In the genomic region with DNA sequence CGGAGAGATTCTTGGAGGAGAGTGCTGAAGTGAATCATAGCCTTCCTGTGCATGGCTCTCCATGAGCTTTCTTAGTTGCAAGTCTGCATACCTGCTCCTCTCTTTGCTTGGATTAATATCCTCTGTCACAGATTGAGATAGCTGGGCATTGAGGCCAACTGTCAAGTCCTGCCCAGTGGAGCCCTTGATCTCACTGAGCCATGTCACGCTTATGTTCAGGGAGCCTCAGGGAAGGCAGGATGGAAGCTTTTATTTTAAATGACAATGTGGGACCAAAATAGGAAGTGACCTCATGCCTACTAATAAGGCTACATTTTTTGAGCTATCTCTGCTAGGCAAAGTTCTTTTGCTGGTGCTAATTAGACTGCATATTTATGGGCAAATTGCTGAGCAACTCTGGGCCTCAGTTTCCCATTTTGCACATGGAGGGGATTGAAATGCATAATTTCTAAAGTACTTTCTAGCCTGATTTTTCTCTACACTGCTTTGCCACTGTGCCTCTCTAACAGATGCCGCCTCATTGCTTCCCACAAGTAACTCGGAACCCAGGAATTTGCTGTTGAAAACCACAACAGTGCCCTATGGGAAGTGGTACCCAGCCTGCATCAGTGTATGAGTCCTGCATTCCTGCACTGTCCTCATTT, we compare ENCODE assay signal across 25 mouse cellular contexts.
DNase-seq lines count a peak whose midpoint lies in the region; ATAC-seq lines count a peak whose summit lies in the region.
"Had no signal": no experiment of that assay in that cellular context is flagged by ENCODE, and none has a peak within 500 bp of the region (broad histone marks: within the 10 kb centered on the region; RNA-seq: fewer than 3 reads in every experiment).

No protein-coding gene starts in this region.

- no peaks in the 10 kb centered on the region for H3K27me3 ChIP-seq in forebrain, embryonic 13.5 days
- H3K27me3 ChIP-seq in forebrain, embryonic 16.5 days (replicated peaks; ENCODE audit: control insufficient read depth, insufficient read depth, low read length): no peaks in the 10 kb centered on the region
- H3K27me3 ChIP-seq in midbrain, embryonic 11.5 days (ENCODE audit: control insufficient read depth, insufficient read depth, low read length): no peaks in the 10 kb centered on the region
- no peaks in the 10 kb centered on the region for H3K27me3 ChIP-seq in midbrain, embryonic 10.5 days (ENCODE audit: low read depth, poor library complexity, severe bottlenecking)
- H3K27me3 ChIP-seq in midbrain, embryonic 12.5 days: no peaks in the 10 kb centered on the region
- H3K27me3 ChIP-seq in midbrain, embryonic 16.5 days (ENCODE audit: control insufficient read depth, insufficient read depth, low read depth, low read length): no peaks in the 10 kb centered on the region
- no peaks in the 10 kb centered on the region for H3K27me3 ChIP-seq in hindbrain, embryonic 16.5 days (replicated peaks; ENCODE audit: control insufficient read depth, insufficient read depth, low read length)
- H3K27me3 ChIP-seq: embryonic facial prominence, embryonic 15.5 days; heart, embryonic 15.5 days; hindbrain, embryonic 12.5 days; limb, embryonic 15.5 days; stomach, embryonic 15.5 days had no signal

- H3K9me3 ChIP-seq in forebrain, embryonic 13.5 days (replicated peaks): no peaks in the 10 kb centered on the region
- H3K9me3 ChIP-seq in forebrain, embryonic 16.5 days (ENCODE audit: control insufficient read depth, low read length): no peaks in the 10 kb centered on the region
- H3K9me3 ChIP-seq in midbrain, embryonic 11.5 days (ENCODE audit: control insufficient read depth, low read length): no peaks in the 10 kb centered on the region
- no peaks in the 10 kb centered on the region for H3K9me3 ChIP-seq in midbrain, embryonic 10.5 days (replicated peaks)
- H3K9me3 ChIP-seq in midbrain, embryonic 12.5 days: no peaks in the 10 kb centered on the region
- H3K9me3 ChIP-seq in midbrain, embryonic 16.5 days (replicated peaks; ENCODE audit: control insufficient read depth, low read length, poor library complexity, severe bottlenecking): no peaks in the 10 kb centered on the region
- no peaks in the 10 kb centered on the region for H3K9me3 ChIP-seq in hindbrain, embryonic 16.5 days (ENCODE audit: control insufficient read depth, low read length)
- H3K9me3 ChIP-seq: embryonic facial prominence, embryonic 10.5 days; embryonic facial prominence, embryonic 15.5 days; heart, embryonic 15.5 days; hindbrain, embryonic 12.5 days; limb, embryonic 10.5 days; limb, embryonic 15.5 days; stomach, embryonic 15.5 days had no signal

- peak; percentile 63; the same call in 1 of the 2 replicates for ATAC-seq in forebrain, embryonic 13.5 days
- ATAC-seq in forebrain, embryonic 16.5 days: no peak
- no peak for ATAC-seq in midbrain, embryonic 11.5 days (ENCODE audit: low FRiP score)
- ATAC-seq in midbrain, embryonic 12.5 days (ENCODE audit: low FRiP score, low read depth): peak; percentile 38; the same call in 1 of the 2 replicates
- peak; percentile 21; the same call in 1 of the 2 replicates for ATAC-seq in midbrain, embryonic 16.5 days
- no peak for ATAC-seq in hindbrain, embryonic 16.5 days

- H3K4me2 ChIP-seq in forebrain, embryonic 13.5 days: no peak overlapping the region
- no peak overlapping the region for H3K4me2 ChIP-seq in forebrain, embryonic 16.5 days (ENCODE audit: low read length)
- H3K4me2 ChIP-seq in midbrain, embryonic 11.5 days: no peak overlapping the region
- H3K4me2 ChIP-seq in midbrain, embryonic 12.5 days (replicated peaks): no peak overlapping the region
- H3K4me2 ChIP-seq in midbrain, embryonic 16.5 days (ENCODE audit: low read length): no peak overlapping the region
- H3K4me2 ChIP-seq in hindbrain, embryonic 16.5 days (ENCODE audit: low read length): no peak overlapping the region
- H3K4me2 ChIP-seq: embryonic facial prominence, embryonic 15.5 days; heart, embryonic 15.5 days; hindbrain, embryonic 12.5 days; limb, embryonic 15.5 days; lung, embryonic 14.5 days; stomach, embryonic 15.5 days had no signal

- peak; percentile 84 for DNase-seq in midbrain, embryonic 11.5 days (ENCODE audit: low spot score, missing footprints)
- DNase-seq in midbrain, embryonic 10.5 days (ENCODE audit: low spot score): no peak
- no peak for DNase-seq in gastrocnemius, postnatal 10 days
- DNase-seq: adrenal gland, adult 8-10 months; cerebellum, adult 11-12 months; heart, postnatal 36 days; kidney, adult 11 months; kidney, postnatal 14 days; layer of hippocampus, adult 9-11 months; lung, embryonic 14.5 days; lung, postnatal 14 days; right cerebral cortex, postnatal 25 days had no signal

- no peak overlapping the region for H3K4me3 ChIP-seq in forebrain, embryonic 13.5 days
- no peak overlapping the region for H3K4me3 ChIP-seq in forebrain, embryonic 16.5 days (replicated peaks; ENCODE audit: low read length)
- H3K4me3 ChIP-seq in midbrain, embryonic 11.5 days (ENCODE audit: low read depth, low read length): no peak overlapping the region
- H3K4me3 ChIP-seq in midbrain, embryonic 10.5 days: no peak overlapping the region
- H3K4me3 ChIP-seq in midbrain, embryonic 12.5 days: no peak overlapping the region
- no peak overlapping the region for H3K4me3 ChIP-seq in midbrain, embryonic 16.5 days (ENCODE audit: low read depth, low read length)
- H3K4me3 ChIP-seq in hindbrain, embryonic 16.5 days (ENCODE audit: low read length): no peak overlapping the region
- H3K4me3 ChIP-seq: embryonic facial prominence, embryonic 10.5 days; embryonic facial prominence, embryonic 15.5 days; heart, embryonic 15.5 days; hindbrain, embryonic 12.5 days; limb, embryonic 10.5 days; limb, embryonic 15.5 days; stomach, embryonic 15.5 days had no signal

- peaks cover 16% of the 10 kb centered on the region; the same call in 1 of the 2 replicates for H3K4me1 ChIP-seq in forebrain, embryonic 13.5 days
- H3K4me1 ChIP-seq in forebrain, embryonic 16.5 days (replicated peaks; ENCODE audit: control insufficient read depth, insufficient read depth, low read length): no peaks in the 10 kb centered on the region
- H3K4me1 ChIP-seq in midbrain, embryonic 11.5 days (ENCODE audit: control insufficient read depth, insufficient read depth, low read length): 0 out of 2 replicates have a peak, but pooled peaks cover 2% of the 10 kb centered on the region
- H3K4me1 ChIP-seq in midbrain, embryonic 10.5 days: peaks cover 9% of the 10 kb centered on the region; the same call in 1 of the 2 replicates
- peaks cover 6% of the 10 kb centered on the region; the same call in 1 of the 2 replicates for H3K4me1 ChIP-seq in midbrain, embryonic 12.5 days
- 0 out of 2 replicates have a peak, but pooled peaks cover 2% of the 10 kb centered on the region for H3K4me1 ChIP-seq in midbrain, embryonic 16.5 days (ENCODE audit: control insufficient read depth, insufficient read depth, low read length)
- H3K4me1 ChIP-seq in hindbrain, embryonic 16.5 days (ENCODE audit: control insufficient read depth, insufficient read depth, low read depth, low read length): no peaks in the 10 kb centered on the region
- H3K4me1 ChIP-seq: embryonic facial prominence, embryonic 15.5 days; heart, embryonic 15.5 days; hindbrain, embryonic 12.5 days; limb, embryonic 10.5 days; limb, embryonic 15.5 days; stomach, embryonic 15.5 days had no signal

- no peak overlapping the region for H3K27ac ChIP-seq in forebrain, embryonic 13.5 days
- H3K27ac ChIP-seq in forebrain, embryonic 16.5 days (ENCODE audit: low read length): no peak overlapping the region
- H3K27ac ChIP-seq in midbrain, embryonic 11.5 days (ENCODE audit: low read depth, low read length): no peak overlapping the region
- no peak overlapping the region for H3K27ac ChIP-seq in midbrain, embryonic 10.5 days (replicated peaks)
- no peak overlapping the region for H3K27ac ChIP-seq in midbrain, embryonic 12.5 days (replicated peaks)
- H3K27ac ChIP-seq in midbrain, embryonic 16.5 days (ENCODE audit: low read length): no peak overlapping the region
- no peak overlapping the region for H3K27ac ChIP-seq in hindbrain, embryonic 16.5 days (ENCODE audit: low read depth, low read length)
- H3K27ac ChIP-seq: embryonic facial prominence, embryonic 10.5 days; embryonic facial prominence, embryonic 15.5 days; heart, embryonic 15.5 days; hindbrain, embryonic 12.5 days; limb, embryonic 10.5 days; limb, embryonic 15.5 days; liver, embryonic 14.5 days; stomach, embryonic 15.5 days had no signal

- no peak overlapping the region for H3K9ac ChIP-seq in forebrain, embryonic 13.5 days
- no peak overlapping the region for H3K9ac ChIP-seq in forebrain, embryonic 16.5 days (replicated peaks; ENCODE audit: low read depth, low read length)
- H3K9ac ChIP-seq in midbrain, embryonic 11.5 days (ENCODE audit: low read length): no peak overlapping the region
- no peak overlapping the region for H3K9ac ChIP-seq in midbrain, embryonic 12.5 days (replicated peaks)
- no peak overlapping the region for H3K9ac ChIP-seq in midbrain, embryonic 16.5 days (ENCODE audit: low read depth, low read length)
- no peak overlapping the region for H3K9ac ChIP-seq in hindbrain, embryonic 16.5 days (ENCODE audit: low read depth, low read length)
- H3K9ac ChIP-seq: embryonic facial prominence, embryonic 15.5 days; heart, embryonic 15.5 days; hindbrain, embryonic 12.5 days; limb, embryonic 15.5 days; liver, embryonic 14.5 days; lung, embryonic 14.5 days; stomach, embryonic 15.5 days had no signal

- whole genome bisulfite sequencing in forebrain, embryonic 13.5 days: 59% methylated on average over 4 of the region's 4 CpGs
- WGBS in forebrain, embryonic 16.5 days: 44% methylated on average over 4 of the region's 4 CpGs
- WGBS in midbrain, embryonic 11.5 days: 72% methylated on average over 4 of the region's 4 CpGs
- WGBS in midbrain, embryonic 10.5 days: 82% methylated on average over 4 of the region's 4 CpGs
- 75% methylated on average over 4 of the region's 4 CpGs for WGBS in midbrain, embryonic 12.5 days
- 70% methylated on average over 4 of the region's 4 CpGs for WGBS in midbrain, embryonic 16.5 days
- WGBS in hindbrain, embryonic 16.5 days: 66% methylated on average over 4 of the region's 4 CpGs

- no peaks in the 10 kb centered on the region for H3K36me3 ChIP-seq in forebrain, embryonic 13.5 days (ENCODE audit: poor library complexity, severe bottlenecking)
- H3K36me3 ChIP-seq in forebrain, embryonic 16.5 days (ENCODE audit: control insufficient read depth, insufficient read depth): no peaks in the 10 kb centered on the region
- no peaks in the 10 kb centered on the region for H3K36me3 ChIP-seq in midbrain, embryonic 11.5 days (ENCODE audit: control insufficient read depth, insufficient read depth, low read length)
- no peaks in the 10 kb centered on the region for H3K36me3 ChIP-seq in midbrain, embryonic 10.5 days
- H3K36me3 ChIP-seq in midbrain, embryonic 12.5 days: no peaks in the 10 kb centered on the region
- H3K36me3 ChIP-seq in midbrain, embryonic 16.5 days (ENCODE audit: control insufficient read depth, insufficient read depth, low read length): no peaks in the 10 kb centered on the region
- no peaks in the 10 kb centered on the region for H3K36me3 ChIP-seq in hindbrain, embryonic 16.5 days (ENCODE audit: control insufficient read depth, insufficient read depth, low read length)
- H3K36me3 ChIP-seq: embryonic facial prominence, embryonic 10.5 days; embryonic facial prominence, embryonic 15.5 days; heart, embryonic 15.5 days; hindbrain, embryonic 12.5 days; limb, embryonic 10.5 days; limb, embryonic 15.5 days; stomach, embryonic 15.5 days had no signal

Comparison
In these comparisons a context has a peak if more than half of its experiments do, and no peak if none do; other contexts are left out.
1. ATAC-seq: peak in forebrain, embryonic 13.5 days (single experiment), midbrain, embryonic 12.5 days (single experiment) and midbrain, embryonic 16.5 days (single experiment); none in forebrain, embryonic 16.5 days (single experiment), midbrain, embryonic 11.5 days (single experiment) and hindbrain, embryonic 16.5 days (single experiment).